Mouse (Mus musculus) limb, embryonic 10.5 days (tissue): ENCODE measurements around the gene Fbh1. TPM values are rescaled to one million over a fixed set of nuclear protein-coding genes. Genes with fewer than 3 reads are reported as not detected.

Experiments
- polyA plus RNA-seq: library from polyadenylated mRNA; unstranded; fragments of >200 nt; fragmentation: Nextera tagmentation; extraction: Ambion mirVana; gene quantifications from 2 replicates; pipeline ENCODE4 v1.2.1, GENCODE M21; 2016

Fbh1 gene
- polyA plus RNA-seq, 1 experiment from 2014 or later: 118 TPM

Other genes starting within 250 kb of the Fbh1 start
- 10.7 and 11.3 TPM in 2 replicates for gene Pfkfb3, start 223.5 kb downstream of the Fbh1 start, polyA plus RNA-seq
- gene Rbm17, start 173.4 kb downstream of the Fbh1 start, polyA plus RNA-seq: 190 and 195 TPM in 2 replicates
- gene Gm17490, start 151.3 kb downstream of the Fbh1 start, polyA plus RNA-seq: not detected in 2 replicates
- not detected in 2 replicates for gene Il2ra, start 134.8 kb downstream of the Fbh1 start, polyA plus RNA-seq
- gene Il15ra, start 72.3 kb downstream of the Fbh1 start, polyA plus RNA-seq: 0.30 and 0.81 TPM in 2 replicates
- 38.6 and 51.9 TPM in 2 replicates for gene Ankrd16, start 294 bp upstream of the Fbh1 start, polyA plus RNA-seq